Mouse (Mus musculus) brain, embryonic 14.5 days (tissue): Measurements from ENCODE around the gene Pitpnm3.

Source experiments
- CTCF ChIP-seq: fragments of 200-500 bp; IDR thresholded peaks from 2 replicates; pipeline ENCODE4 v1.5.1; 2012; ENCODE audit warnings: inconsistent platforms, mild to moderate bottlenecking, moderate library complexity, borderline replicate concordance; ENCODE audit not compliant: insufficient read depth, insufficient read length; ENCODE audit errors: extremely low read depth
- POLR2A ChIP-seq: fragments of 200-500 bp; IDR thresholded peaks from 2 replicates; pipeline ENCODE4 v1.6.1; 2012; ENCODE audit warnings: mild to moderate bottlenecking, inconsistent platforms, borderline replicate concordance; ENCODE audit not compliant: poor library complexity, insufficient read depth, insufficient read length, severe bottlenecking; ENCODE audit errors: extremely low read depth

DNA sequence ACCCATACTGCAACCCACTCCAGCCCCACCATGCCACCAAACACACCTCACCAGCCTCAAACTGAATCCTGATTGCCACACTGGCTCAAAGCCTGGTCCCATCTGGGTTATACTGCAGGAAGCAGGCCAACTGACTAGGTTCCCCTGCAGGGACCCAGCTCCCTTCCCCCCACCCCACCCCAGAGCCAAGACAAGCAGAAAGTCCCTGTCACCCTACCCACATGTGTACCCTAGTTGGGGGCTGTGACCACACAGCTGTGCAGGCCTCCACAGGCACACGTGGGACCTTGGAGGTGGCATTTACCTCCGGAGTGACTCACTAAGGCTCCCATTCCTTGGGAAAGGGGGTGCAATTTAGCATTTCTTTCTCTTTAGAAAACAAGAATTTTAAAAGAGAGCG is 5.1 kb downstream of the Pitpnm3 start:
- TF ChIP-seq POLR2A (no peak), CTCF (no peak)
